Mouse (Mus musculus): ENCODE results near the gene Fpr2. TPM values are rescaled to one million over a fixed set of nuclear protein-coding genes. Genes with fewer than 3 reads are reported as not detected.
"Not testable (repeated sequence)": the region's sequence is repeated elsewhere in the genome, so short reads cannot be mapped to it uniquely, and the experiment has no call there.

Gene Fpr2
- polyA plus RNA-seq, 1 experiment from 2014 or later, result not detected

DNA sequence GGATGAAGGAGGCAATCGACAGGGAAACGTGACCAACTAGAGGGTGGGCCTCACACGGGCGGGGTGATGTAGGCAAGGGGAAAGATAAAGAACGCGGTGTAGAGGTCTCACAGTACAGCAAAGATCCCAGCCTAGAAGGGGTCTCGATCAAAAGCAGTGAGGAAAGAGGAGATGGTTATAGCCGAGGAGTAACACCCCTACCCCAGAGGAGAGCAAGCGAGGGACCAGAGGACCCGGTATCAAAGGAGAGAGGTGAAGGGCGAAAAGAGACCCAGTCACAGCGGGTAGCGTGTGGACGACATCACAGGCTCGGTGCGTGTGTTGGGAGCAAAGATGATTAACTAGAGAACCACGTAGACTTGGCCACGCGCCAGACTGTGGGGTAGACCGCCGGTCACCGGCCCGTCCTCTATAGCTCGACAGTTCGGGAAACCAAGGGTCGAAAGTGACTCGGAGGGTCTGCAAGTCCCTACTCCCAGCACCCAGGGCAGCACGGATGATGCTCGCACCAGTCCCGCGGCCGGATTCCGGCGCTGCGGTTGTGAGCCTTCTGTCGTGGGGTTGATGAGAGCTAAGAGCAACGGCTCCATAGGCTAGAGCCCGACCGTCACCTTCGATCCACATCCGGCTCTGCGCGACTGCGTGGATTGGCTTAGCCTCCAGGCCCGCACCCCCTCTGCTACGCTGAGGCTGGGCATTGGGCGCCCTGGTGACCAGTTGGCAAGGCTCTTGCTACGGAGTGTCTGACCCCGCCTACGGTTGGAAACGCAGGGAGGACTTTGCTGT is 22.2 kb downstream of the Fpr2 start:
- 16% methylated on average over 51 of the region's 51 CpGs for WGBS
- Histone ChIP-seq H3K27me3 (replicated peaks; ENCODE audit: control insufficient read depth, insufficient read depth, low read length) (no peaks in the 10 kb centered on the region; the same call in 1 of the 2 replicates), H3K4me2 (peak overlapping the region; percentile 63), H3K36me3 (ENCODE audit: control insufficient read depth, insufficient read depth, low read length) (no peaks in the 10 kb centered on the region), H3K9me3 (ENCODE audit: control insufficient read depth, low read length) (no peaks in the 10 kb centered on the region), H3K9ac (ENCODE audit: low read depth, low read length) (no peak overlapping the region), H3K27ac (ENCODE audit: low read depth, low read length) (no peak overlapping the region), H3K4me3 (ENCODE audit: low read depth, low read length) (peak overlapping the region; percentile 44), H3K4me1 (replicated peaks; ENCODE audit: control insufficient read depth, insufficient read depth, low read length) (no peaks in the 10 kb centered on the region)
- peak; percentile 92 for ATAC-seq (replicated peaks; ENCODE audit: low FRiP score)
- peak; percentile 54 for DNase-seq (ENCODE audit: low spot score)

GRCm38 (mm10) chr17:17912618-17913017 is 25.0 kb downstream of the Fpr2 start:
- not testable (repeated sequence) for H3K4me2 ChIP-seq; H3K9me3 ChIP-seq (ENCODE audit: control insufficient read depth, low read length); H3K9ac ChIP-seq (ENCODE audit: low read depth, low read length); H3K36me3 ChIP-seq (ENCODE audit: control insufficient read depth, insufficient read depth, low read length); H3K4me3 ChIP-seq (ENCODE audit: low read depth, low read length); H3K27ac ChIP-seq (ENCODE audit: low read depth, low read length); H3K27me3 ChIP-seq (replicated peaks; ENCODE audit: control insufficient read depth, insufficient read depth, low read length); DNase-seq (ENCODE audit: low spot score); ATAC-seq (replicated peaks; ENCODE audit: low FRiP score); H3K4me1 ChIP-seq (replicated peaks; ENCODE audit: control insufficient read depth, insufficient read depth, low read length)
- WGBS, result 84% methylated on average over 8 of the region's 8 CpGs

DNA sequence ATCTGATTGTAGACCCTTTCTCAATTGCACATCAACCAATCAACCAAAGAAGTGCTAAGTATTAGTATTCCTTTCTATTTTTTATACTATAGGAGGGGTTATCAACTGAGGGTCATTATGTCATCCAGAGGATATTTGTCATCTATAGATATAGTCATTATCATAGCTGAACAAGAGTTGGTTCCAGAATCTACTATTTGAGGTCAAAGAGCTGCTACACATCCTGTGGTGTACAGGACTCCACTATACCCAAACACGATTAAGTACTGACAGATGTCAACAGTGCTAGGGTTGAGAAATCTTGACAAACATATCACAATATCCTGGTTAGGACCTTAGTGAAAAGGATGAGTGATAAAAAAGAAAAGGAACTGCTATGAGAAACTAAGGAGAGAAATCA is 29.8 kb downstream of the Fpr2 start:
- Histone ChIP-seq H3K9ac (ENCODE audit: low read depth, low read length) (no peak overlapping the region), H3K27ac (ENCODE audit: low read depth, low read length) (no peak overlapping the region), H3K4me3 (ENCODE audit: low read depth, low read length) (no peak overlapping the region), H3K27me3 (replicated peaks; ENCODE audit: control insufficient read depth, insufficient read depth, low read length) (no peaks in the 10 kb centered on the region), H3K9me3 (ENCODE audit: control insufficient read depth, low read length) (no peaks in the 10 kb centered on the region; the same call in 1 of the 2 replicates), H3K4me1 (replicated peaks; ENCODE audit: control insufficient read depth, insufficient read depth, low read length) (no peaks in the 10 kb centered on the region), H3K4me2 (no peak overlapping the region), H3K36me3 (ENCODE audit: control insufficient read depth, insufficient read depth, low read length) (no peaks in the 10 kb centered on the region)
- ATAC-seq (replicated peaks; ENCODE audit: low FRiP score) (no peak), DNase-seq (ENCODE audit: low spot score) (no peak)
- WGBS, result 79% methylated on average over 1 of the region's 1 CpGs

- Histone ChIP-seq H3K27me3 (replicated peaks; ENCODE audit: control insufficient read depth, insufficient read depth, low read length) (no peaks in the 10 kb centered on the region), H3K4me2 (no peak overlapping the region), H3K27ac (ENCODE audit: low read depth, low read length) (no peak overlapping the region), H3K9ac (ENCODE audit: low read depth, low read length) (no peak overlapping the region), H3K9me3 (ENCODE audit: control insufficient read depth, low read length) (no peaks in the 10 kb centered on the region; the same call in 1 of the 2 replicates), H3K4me3 (ENCODE audit: low read depth, low read length) (no peak overlapping the region), H3K36me3 (ENCODE audit: control insufficient read depth, insufficient read depth, low read length) (no peaks in the 10 kb centered on the region), H3K4me1 (replicated peaks; ENCODE audit: control insufficient read depth, insufficient read depth, low read length) (no peaks in the 10 kb centered on the region)
- no peak for ATAC-seq (replicated peaks; ENCODE audit: low FRiP score)
- DNase-seq (ENCODE audit: low spot score), result no peak
Measured at GRCm38 (mm10) chr17:17917782-17918181, 30.2 kb downstream of the Fpr2 start.

Other genes starting within 250 kb of the Fpr2 start
- gene Vmn2r90, start 184.1 kb upstream of the Fpr2 start, polyA plus RNA-seq (2014; fragmentation: Nextera tagmentation; extraction: Ambion mirVana), result not detected in 2 replicates
- gene Spaca6, start 60.7 kb upstream of the Fpr2 start, polyA plus RNA-seq (2014; fragmentation: Nextera tagmentation; extraction: Ambion mirVana), result 11.2 and 16.4 TPM in 2 replicates
- gene Has1, start 32.6 kb upstream of the Fpr2 start, polyA plus RNA-seq (2014; fragmentation: Nextera tagmentation; extraction: Ambion mirVana), result 0.31 and 0.58 TPM in 2 replicates
- 0.37 TPM in 1 of 2 replicates, not detected in the other for gene Fpr1, start 3.9 kb upstream of the Fpr2 start, polyA plus RNA-seq (2014; fragmentation: Nextera tagmentation; extraction: Ambion mirVana)
- not detected in 2 replicates for gene Fpr3, start within 50 bp of the Fpr2 start, polyA plus RNA-seq (2014; fragmentation: Nextera tagmentation; extraction: Ambion mirVana)
- gene Fpr-rs4, start 133.9 kb downstream of the Fpr2 start, polyA plus RNA-seq (2014; fragmentation: Nextera tagmentation; extraction: Ambion mirVana), result not detected in 2 replicates
- not detected in 2 replicates for gene Vmn2r124, start 161.6 kb downstream of the Fpr2 start, polyA plus RNA-seq (2014; fragmentation: Nextera tagmentation; extraction: Ambion mirVana)
- not detected in 2 replicates for gene Vmn2r91, start 197.2 kb downstream of the Fpr2 start, polyA plus RNA-seq (2014; fragmentation: Nextera tagmentation; extraction: Ambion mirVana)